ENCODE assay signal across 7 mouse cellular contexts in the genomic region with DNA sequence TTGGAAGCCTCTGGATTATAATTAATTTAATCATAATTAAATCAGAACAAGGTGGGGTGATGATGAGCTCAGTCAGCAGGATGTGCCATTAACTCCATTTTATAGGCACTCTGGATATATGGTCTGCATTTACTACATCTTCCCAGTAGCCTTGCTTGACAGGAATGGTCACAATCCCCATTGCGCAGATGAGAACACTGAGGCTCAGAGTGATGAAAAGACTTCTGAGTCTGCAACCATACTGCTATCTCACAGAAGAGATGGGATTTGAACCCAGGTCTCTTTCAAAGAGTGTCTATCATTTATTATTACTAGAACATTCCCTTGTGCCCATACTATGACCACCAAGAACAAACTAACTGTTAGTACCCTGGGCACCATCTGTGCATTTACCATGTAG. TPM values are rescaled to one million over a fixed set of nuclear protein-coding genes. Genes with fewer than 3 reads are reported as not detected.
A peak's percentile ranks its signal among the peaks of the same experiment; 100 is the strongest.
DNase-seq lines count a peak whose midpoint lies in the region; ATAC-seq and TF ChIP-seq lines count a peak whose summit lies in the region.

No protein-coding gene starts in this region.

- H3K36me3 ChIP-seq in forebrain, embryonic 14.5 days (ENCODE audit: control insufficient read depth, insufficient read depth, low read length) = no peaks in the 10 kb centered on the region
- no peaks in the 10 kb centered on the region for H3K36me3 ChIP-seq in limb, embryonic 13.5 days
- H3K36me3 ChIP-seq in neural tube, embryonic 15.5 days = no peaks in the 10 kb centered on the region

- H3K9ac ChIP-seq in forebrain, embryonic 14.5 days (ENCODE audit: low read length) = no peak overlapping the region
- H3K9ac ChIP-seq in limb, embryonic 13.5 days = no peak overlapping the region
- no peak overlapping the region for H3K9ac ChIP-seq in neural tube, embryonic 15.5 days (replicated peaks)

- H3K27me3 ChIP-seq in forebrain, embryonic 14.5 days (replicated peaks; ENCODE audit: control insufficient read depth, insufficient read depth, low read length) = no peaks in the 10 kb centered on the region
- no peaks in the 10 kb centered on the region for H3K27me3 ChIP-seq in limb, embryonic 13.5 days
- H3K27me3 ChIP-seq in neural tube, embryonic 15.5 days (replicated peaks) = 0 out of 2 replicates have a peak, but pooled peaks cover 9% of the 10 kb centered on the region

- TF ChIP-seq POLR2A in lung, adult 2 months (IDR thresholded peaks at IDR 0.05; ENCODE audit: borderline replicate concordance, extremely low read depth, low read depth, low read length) = no peak

- H3K4me1 ChIP-seq in lung, adult 2 months (ENCODE audit: control insufficient read depth, insufficient read depth, low read length) = peaks cover 9% of the 10 kb centered on the region
- H3K4me1 ChIP-seq in forebrain, embryonic 14.5 days (ENCODE audit: control insufficient read depth, insufficient read depth, low read length) = peaks cover 9% of the 10 kb centered on the region
- H3K4me1 ChIP-seq in limb, embryonic 13.5 days = peaks cover 58% of the 10 kb centered on the region
- H3K4me1 ChIP-seq in neural tube, embryonic 15.5 days = peaks cover 21% of the 10 kb centered on the region

- peak overlapping the region; percentile 52; the same call in 1 of the 2 replicates for H3K27ac ChIP-seq in forebrain, embryonic 14.5 days (ENCODE audit: low read depth, low read length)
- peak overlapping the region; percentile 65 for H3K27ac ChIP-seq in limb, embryonic 13.5 days
- 0 out of 2 replicates have a peak overlapping the region, but pooled peaks have one; percentile 24 for H3K27ac ChIP-seq in neural tube, embryonic 15.5 days (replicated peaks)

- TF ChIP-seq CTCF in lung, adult 2 months (IDR thresholded peaks at IDR 0.05; ENCODE audit: insufficient read depth, low read length) = no peak

- WGBS in lung, adult 2 months = 100% methylated on average over 1 of the region's 1 CpGs
- WGBS in forebrain, embryonic 14.5 days = 96% methylated on average over 1 of the region's 1 CpGs
- WGBS in limb, embryonic 13.5 days = 91% methylated on average over 1 of the region's 1 CpGs
- WGBS in neural tube, embryonic 15.5 days = 97% methylated on average over 1 of the region's 1 CpGs

- DNase-seq in lung, adult 2 months = no peak
- DNase-seq in lung, postnatal 14 days = no peak
- DNase-seq in forebrain, embryonic 14.5 days (ENCODE audit: low spot score) = no peak
- DNase-seq in layer of hippocampus, adult 8-10 months (ENCODE audit: low spot score in 2 of 2) = no peak
- no peak for DNase-seq in c-Kit-positive CD71-positive TER-119-positive erythroid progenitor cells, embryonic 14.5 days (ENCODE audit: low spot score)

- no peak for ATAC-seq in forebrain, embryonic 14.5 days
- ATAC-seq in limb, embryonic 13.5 days (ENCODE audit: low FRiP score, low read depth) = no peak
- ATAC-seq in neural tube, embryonic 15.5 days (ENCODE audit: low FRiP score) = no peak

- peak overlapping the region; percentile 10 for H3K4me3 ChIP-seq in lung, adult 2 months (replicated peaks; ENCODE audit: extremely low read depth, low read depth, low read length)
- no peak overlapping the region for H3K4me3 ChIP-seq in forebrain, embryonic 14.5 days (ENCODE audit: low read depth, low read length)
- H3K4me3 ChIP-seq in limb, embryonic 13.5 days = peak overlapping the region; percentile 25
- no peak overlapping the region for H3K4me3 ChIP-seq in neural tube, embryonic 15.5 days (replicated peaks)

- H3K4me2 ChIP-seq in forebrain, embryonic 14.5 days (ENCODE audit: low read length) = no peak overlapping the region
- H3K4me2 ChIP-seq in limb, embryonic 13.5 days (replicated peaks) = peak overlapping the region; percentile 54
- peak overlapping the region; percentile 25 for H3K4me2 ChIP-seq in neural tube, embryonic 15.5 days

- no peaks in the 10 kb centered on the region for H3K9me3 ChIP-seq in forebrain, embryonic 14.5 days (replicated peaks; ENCODE audit: control insufficient read depth, low read length)
- H3K9me3 ChIP-seq in limb, embryonic 13.5 days = no peaks in the 10 kb centered on the region
- H3K9me3 ChIP-seq in neural tube, embryonic 15.5 days (replicated peaks) = no peaks in the 10 kb centered on the region

RNA-seq across cellular contexts. Expression of gene Hspb8, which starts 2.5 kb away (rescaled TPM):
- 57.7 and 72.4 TPM in 2 replicates for polyA plus RNA-seq in lung, adult 2 months (2012; rRNA removed)
- polyA plus RNA-seq in forebrain, embryonic 14.5 days (2014; fragmentation: Nextera tagmentation; extraction: Ambion mirVana) = 5.4 and 5.9 TPM in 2 replicates
- 13.5 and 13.8 TPM in 2 replicates for polyA plus RNA-seq in limb, embryonic 13.5 days (2015; fragmentation: Nextera tagmentation; extraction: Ambion mirVana)
- 8.9 and 11.9 TPM in 2 replicates for polyA plus RNA-seq in neural tube, embryonic 15.5 days (2015; fragmentation: Nextera tagmentation; extraction: Ambion mirVana)
- 10 to 100 TPM; 12.6 to 18.6 (median 14.5) TPM for total RNA-seq in layer of hippocampus, adult 8-10 months (2022)

Comparison
In these comparisons a context has a peak if more than half of its experiments do, and no peak if none do; other contexts are left out.
1. H3K4me3 ChIP-seq: peak in lung, adult 2 months (single experiment) and limb, embryonic 13.5 days (single experiment); none in forebrain, embryonic 14.5 days (single experiment) and neural tube, embryonic 15.5 days (single experiment).
2. Peak in every context shown above with its lines, with median percentiles within 50 percentile points of each other: H3K27ac ChIP-seq.